10 mouse cellular contexts compared by ENCODE assay signal in the genomic region with DNA sequence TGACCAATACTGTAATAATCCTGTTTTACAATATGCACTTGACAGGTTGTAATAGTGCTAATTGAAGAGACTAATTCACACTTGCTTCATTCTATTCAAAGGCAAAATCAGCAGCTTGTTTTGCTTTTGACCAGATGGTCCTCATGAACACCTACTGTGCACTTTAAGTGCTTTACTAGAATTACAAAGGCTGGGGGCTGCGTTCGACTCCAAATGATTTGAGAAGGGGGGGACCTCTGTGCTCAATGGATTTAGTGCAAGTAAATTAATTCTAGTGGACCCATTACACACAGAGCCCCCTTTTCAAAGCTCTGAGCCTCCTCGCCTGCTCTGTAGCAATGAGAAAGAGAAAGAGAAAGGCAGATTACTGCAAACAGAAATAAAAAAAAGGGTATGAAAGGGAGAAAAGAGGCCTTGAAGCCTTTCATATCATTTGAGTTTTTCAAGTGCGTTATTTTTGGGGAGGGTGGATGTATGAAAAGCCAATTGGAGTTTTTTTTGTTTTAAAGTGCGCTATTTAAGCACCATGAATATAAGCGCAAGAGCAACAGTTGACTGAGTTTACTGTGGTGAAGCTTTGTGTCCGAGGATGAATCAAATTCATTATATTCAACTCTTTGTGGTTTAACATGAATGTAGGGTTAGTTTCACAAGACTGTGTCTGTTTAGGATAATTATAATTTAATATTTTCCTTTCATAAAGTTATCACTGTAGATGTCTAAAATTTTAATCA.
DNase-seq lines count a peak whose midpoint lies in the region; ATAC-seq and TF ChIP-seq lines count a peak whose summit lies in the region.
"Had no signal": no experiment of that assay in that cellular context is flagged by ENCODE, and none has a peak within 500 bp of the region (broad histone marks: within the 10 kb centered on the region; RNA-seq: fewer than 3 reads in every experiment).

No protein-coding gene starts in this region.

- H3K9ac ChIP-seq in hindbrain, embryonic 11.5 days (ENCODE audit: low read depth, low read length), result no peak overlapping the region
- no peak overlapping the region for H3K9ac ChIP-seq in midbrain, postnatal 0 days (replicated peaks; ENCODE audit: low read length, poor library complexity, severe bottlenecking)

- no peak overlapping the region for H3K4me2 ChIP-seq in hindbrain, embryonic 11.5 days (replicated peaks; ENCODE audit: low read depth, low read length)
- H3K4me2 ChIP-seq in midbrain, postnatal 0 days (ENCODE audit: low read depth, low read length, poor library complexity, severe bottlenecking), result no peak overlapping the region

- H3K27me3 ChIP-seq in hindbrain, embryonic 11.5 days (ENCODE audit: control insufficient read depth, insufficient read depth, low read length), result no peaks in the 10 kb centered on the region
- no peaks in the 10 kb centered on the region for H3K27me3 ChIP-seq in midbrain, postnatal 0 days (ENCODE audit: insufficient read depth, low read length)

- no peaks in the 10 kb centered on the region for H3K36me3 ChIP-seq in hindbrain, embryonic 11.5 days (ENCODE audit: control insufficient read depth, insufficient read depth, low read length)
- no peaks in the 10 kb centered on the region for H3K36me3 ChIP-seq in midbrain, postnatal 0 days (ENCODE audit: insufficient read depth, low read length)

- peak; percentile 82 for ATAC-seq in hindbrain, embryonic 11.5 days (ENCODE audit: low FRiP score)
- ATAC-seq in midbrain, postnatal 0 days (ENCODE audit: low FRiP score), result no peak

- DNase-seq in brain, adult 2 months (ENCODE audit: low read depth, low spot score), result peak; percentile 75
- peak; percentile 5 to 40 for DNase-seq in cerebellum, postnatal 36 days
- peak; percentile 37 for DNase-seq in hindbrain, embryonic 11.5 days (ENCODE audit: low spot score)
- peak; percentile 62 for DNase-seq in midbrain, postnatal 0 days (ENCODE audit: low spot score)
- DNase-seq in kidney, adult 18-20 months, result no peak
- no peak for DNase-seq in urinary bladder, postnatal 10 days (ENCODE audit: low spot score)
- no peak for DNase-seq in testis, postnatal 14 days (ENCODE audit: low spot score)
- DNase-seq: adrenal gland, postnatal 36 days had no signal

- H3K4me3 ChIP-seq in hindbrain, embryonic 11.5 days (ENCODE audit: low read depth, low read length), result no peak overlapping the region
- H3K4me3 ChIP-seq in midbrain, postnatal 0 days (ENCODE audit: low read depth, low read length), result no peak overlapping the region

- no peaks in the 10 kb centered on the region for H3K9me3 ChIP-seq in hindbrain, embryonic 11.5 days (ENCODE audit: control insufficient read depth, low read length)
- no peaks in the 10 kb centered on the region for H3K9me3 ChIP-seq in midbrain, postnatal 0 days (ENCODE audit: low read length)
- H3K9me3 ChIP-seq: G1E had no signal

- WGBS in hindbrain, embryonic 11.5 days, result 24% methylated on average over 7 of the region's 7 CpGs
- 32% methylated on average over 7 of the region's 7 CpGs for WGBS in midbrain, postnatal 0 days

- H3K4me1 ChIP-seq in hindbrain, embryonic 11.5 days (replicated peaks; ENCODE audit: control insufficient read depth, insufficient read depth, low read length), result no peaks in the 10 kb centered on the region
- no peaks in the 10 kb centered on the region for H3K4me1 ChIP-seq in midbrain, postnatal 0 days (ENCODE audit: insufficient read depth, low read length)

- TF ChIP-seq CTCF in midbrain, postnatal 0 days (IDR thresholded peaks at IDR 0.05), result no peak

- H3K27ac ChIP-seq in hindbrain, embryonic 11.5 days (ENCODE audit: low read depth, low read length), result no peak overlapping the region
- H3K27ac ChIP-seq in midbrain, postnatal 0 days (ENCODE audit: low read depth, low read length), result no peak overlapping the region
- H3K27ac ChIP-seq: kidney, postnatal 0 days had no signal

Comparison
In these comparisons a context has a peak if more than half of its experiments do, and no peak if none do; other contexts are left out.
1. DNase-seq: peak in brain, adult 2 months (single experiment), cerebellum, postnatal 36 days (2 of 2), hindbrain, embryonic 11.5 days (single experiment) and midbrain, postnatal 0 days (single experiment); none in kidney, adult 18-20 months (single experiment), urinary bladder, postnatal 10 days (single experiment) and testis, postnatal 14 days (single experiment).